Mouse (Mus musculus): ENCODE data around the gene A930033H14Rik. TPM values are rescaled to one million over a fixed set of nuclear protein-coding genes. Genes with fewer than 3 reads are reported as not detected.

Gene A930033H14Rik
- polyA plus RNA-seq, 1 experiment from 2014 or later, result 1.5 TPM

DNA sequence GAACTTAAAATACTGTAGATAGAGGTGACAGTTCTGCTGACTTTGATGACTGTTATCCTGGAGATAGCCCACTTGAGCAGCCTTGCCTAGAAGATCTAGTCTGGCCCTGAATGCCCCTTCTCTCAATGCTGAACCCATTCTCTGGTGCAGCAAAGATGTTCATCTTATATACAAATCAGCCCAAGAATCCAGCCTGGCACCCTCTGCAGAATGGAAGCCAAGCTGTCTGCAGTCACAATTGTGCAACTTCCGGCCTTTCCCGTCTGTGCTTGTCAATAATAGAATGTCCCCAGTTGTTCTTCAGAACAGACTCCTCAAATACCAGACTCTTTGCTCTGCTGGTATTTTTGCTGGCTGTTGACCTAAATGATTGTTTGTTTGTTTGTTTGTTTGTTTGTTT, 27.6 kb upstream of the A930033H14Rik start:
- no peak for ATAC-seq (ENCODE audit: low read depth)
- no peak overlapping the region for H3K9ac ChIP-seq (replicated peaks; ENCODE audit: low read depth, low read length)
- no peaks in the 10 kb centered on the region for H3K27me3 ChIP-seq (ENCODE audit: control insufficient read depth, insufficient read depth, low read length)
- H3K4me2 ChIP-seq (ENCODE audit: low read depth, low read length), result no peak overlapping the region
- H3K27ac ChIP-seq (ENCODE audit: low read depth, low read length), result no peak overlapping the region
- no peaks in the 10 kb centered on the region for H3K4me1 ChIP-seq (ENCODE audit: control insufficient read depth, insufficient read depth, low read length)
- H3K9me3 ChIP-seq (ENCODE audit: control insufficient read depth, low read length), result no peaks in the 10 kb centered on the region
- no peaks in the 10 kb centered on the region for H3K36me3 ChIP-seq (ENCODE audit: control insufficient read depth, insufficient read depth, low read length)
- 97% methylated on average over 2 of the region's 2 CpGs for WGBS
- H3K4me3 ChIP-seq (ENCODE audit: low read depth, low read length), result no peak overlapping the region

DNA sequence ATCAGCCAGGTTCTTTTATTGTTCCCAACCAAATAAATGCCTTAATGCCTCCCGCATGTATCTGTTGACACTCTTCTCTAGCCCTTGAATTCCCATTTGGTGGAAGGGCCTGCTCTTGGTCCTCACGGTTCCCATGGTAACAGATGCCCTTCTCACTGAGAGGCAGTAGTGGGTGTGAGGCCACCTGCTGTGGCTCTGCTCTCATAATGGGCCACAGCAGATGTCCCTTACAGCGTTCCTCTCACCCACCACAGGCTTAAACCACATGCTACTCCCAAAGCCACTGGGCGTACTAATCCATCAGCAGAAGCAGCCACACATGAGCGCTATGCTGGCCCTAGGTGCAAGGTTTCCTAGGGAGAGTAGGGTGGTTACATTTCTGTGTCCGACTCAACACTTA, 25.4 kb upstream of the A930033H14Rik start:
- WGBS, result 51% methylated on average over 6 of the region's 6 CpGs
- H3K9ac ChIP-seq (replicated peaks; ENCODE audit: low read depth, low read length), result no peak overlapping the region
- no peaks in the 10 kb centered on the region for H3K36me3 ChIP-seq (ENCODE audit: control insufficient read depth, insufficient read depth, low read length)
- H3K4me1 ChIP-seq (ENCODE audit: control insufficient read depth, insufficient read depth, low read length), result no peaks in the 10 kb centered on the region
- H3K27ac ChIP-seq (ENCODE audit: low read depth, low read length), result no peak overlapping the region
- no peak for ATAC-seq (ENCODE audit: low read depth)
- no peak overlapping the region for H3K4me3 ChIP-seq (ENCODE audit: low read depth, low read length)
- H3K9me3 ChIP-seq (ENCODE audit: control insufficient read depth, low read length), result no peaks in the 10 kb centered on the region
- H3K4me2 ChIP-seq (ENCODE audit: low read depth, low read length), result no peak overlapping the region
- H3K27me3 ChIP-seq (ENCODE audit: control insufficient read depth, insufficient read depth, low read length), result no peaks in the 10 kb centered on the region

DNA sequence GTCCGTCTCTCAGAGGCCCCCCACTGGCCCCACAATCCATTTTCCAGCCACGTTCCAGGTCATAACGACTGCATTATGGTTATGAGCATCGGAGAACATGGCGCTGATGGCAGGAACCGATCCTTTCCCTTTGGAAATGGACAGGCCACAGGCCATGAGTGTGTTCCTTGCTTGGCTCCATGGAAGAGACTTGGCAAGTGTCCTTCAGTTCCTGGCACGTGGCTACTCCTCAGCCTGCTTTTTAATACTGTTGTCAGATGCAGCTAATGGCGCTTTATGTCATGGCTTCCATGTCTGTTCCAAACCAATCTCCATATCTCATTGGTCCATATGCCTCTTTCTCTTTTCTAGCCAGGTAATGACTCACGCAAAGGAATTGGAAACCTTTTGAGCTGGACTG, 24.9 kb upstream of the A930033H14Rik start:
- Histone ChIP-seq H3K4me3 (ENCODE audit: low read depth, low read length) (no peak overlapping the region), H3K9ac (replicated peaks; ENCODE audit: low read depth, low read length) (no peak overlapping the region), H3K4me2 (ENCODE audit: low read depth, low read length) (no peak overlapping the region), H3K27ac (ENCODE audit: low read depth, low read length) (no peak overlapping the region), H3K4me1 (ENCODE audit: control insufficient read depth, insufficient read depth, low read length) (no peaks in the 10 kb centered on the region), H3K9me3 (ENCODE audit: control insufficient read depth, low read length) (no peaks in the 10 kb centered on the region), H3K27me3 (ENCODE audit: control insufficient read depth, insufficient read depth, low read length) (no peaks in the 10 kb centered on the region), H3K36me3 (ENCODE audit: control insufficient read depth, insufficient read depth, low read length) (no peaks in the 10 kb centered on the region)
- ATAC-seq (ENCODE audit: low read depth), result no peak
- WGBS, result 84% methylated on average over 9 of the region's 9 CpGs

DNA sequence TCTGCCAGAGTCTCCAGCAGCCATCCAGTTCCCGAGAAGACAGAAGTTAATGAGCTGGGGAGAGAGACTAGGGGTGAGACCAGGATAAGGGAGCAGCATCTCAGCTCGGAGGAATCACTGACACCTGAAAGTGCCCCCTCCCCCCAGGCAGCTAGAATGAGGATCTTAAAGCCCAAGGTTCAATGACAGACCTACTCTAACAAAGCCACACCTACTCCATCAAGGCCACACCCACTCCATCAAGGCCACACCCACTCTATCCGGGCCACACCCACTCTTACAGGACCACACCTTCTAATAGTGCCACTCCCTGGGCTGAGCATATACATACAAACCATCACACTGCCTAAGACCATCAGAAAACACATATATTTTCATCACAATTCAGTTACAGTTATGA, 24.3 kb upstream of the A930033H14Rik start:
- no peak for ATAC-seq (ENCODE audit: low read depth)
- H3K4me3 ChIP-seq (ENCODE audit: low read depth, low read length), result no peak overlapping the region
- no peaks in the 10 kb centered on the region for H3K27me3 ChIP-seq (ENCODE audit: control insufficient read depth, insufficient read depth, low read length)
- H3K4me1 ChIP-seq (ENCODE audit: control insufficient read depth, insufficient read depth, low read length), result no peaks in the 10 kb centered on the region
- H3K36me3 ChIP-seq (ENCODE audit: control insufficient read depth, insufficient read depth, low read length), result no peaks in the 10 kb centered on the region
- no peaks in the 10 kb centered on the region for H3K9me3 ChIP-seq (ENCODE audit: control insufficient read depth, low read length)
- H3K27ac ChIP-seq (ENCODE audit: low read depth, low read length), result no peak overlapping the region
- H3K4me2 ChIP-seq (ENCODE audit: low read depth, low read length), result no peak overlapping the region
- 74% methylated on average over 3 of the region's 3 CpGs for WGBS
- no peak overlapping the region for H3K9ac ChIP-seq (replicated peaks; ENCODE audit: low read depth, low read length)

DNA sequence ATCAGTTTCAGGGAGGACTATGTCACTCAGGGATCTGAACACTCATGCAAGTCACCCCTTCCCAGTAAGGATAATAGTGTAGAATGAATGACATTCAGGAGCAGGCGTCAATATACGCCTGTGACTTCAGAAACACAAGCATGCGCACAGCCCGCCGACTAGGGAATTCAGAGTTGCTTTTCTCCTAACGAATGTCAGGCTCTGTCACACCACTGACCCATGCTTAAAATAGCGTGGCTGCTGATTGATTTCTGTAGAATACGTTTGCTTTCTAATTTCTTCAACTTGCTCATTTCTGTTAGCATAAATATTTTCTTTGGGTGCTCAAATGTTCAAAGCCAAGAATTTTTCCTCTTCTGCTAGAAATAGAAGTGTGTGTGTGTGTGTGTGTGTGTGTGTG, 13.1 kb upstream of the A930033H14Rik start:
- Histone ChIP-seq H3K27ac (ENCODE audit: low read depth, low read length) (no peak overlapping the region), H3K4me3 (ENCODE audit: low read depth, low read length) (no peak overlapping the region), H3K4me1 (ENCODE audit: control insufficient read depth, insufficient read depth, low read length) (no peaks in the 10 kb centered on the region), H3K4me2 (ENCODE audit: low read depth, low read length) (no peak overlapping the region), H3K9me3 (ENCODE audit: control insufficient read depth, low read length) (no peaks in the 10 kb centered on the region), H3K36me3 (ENCODE audit: control insufficient read depth, insufficient read depth, low read length) (no peaks in the 10 kb centered on the region), H3K9ac (replicated peaks; ENCODE audit: low read depth, low read length) (no peak overlapping the region), H3K27me3 (ENCODE audit: control insufficient read depth, insufficient read depth, low read length) (no peaks in the 10 kb centered on the region)
- ATAC-seq (ENCODE audit: low read depth), result no peak
- 78% methylated on average over 8 of the region's 8 CpGs for WGBS

DNA sequence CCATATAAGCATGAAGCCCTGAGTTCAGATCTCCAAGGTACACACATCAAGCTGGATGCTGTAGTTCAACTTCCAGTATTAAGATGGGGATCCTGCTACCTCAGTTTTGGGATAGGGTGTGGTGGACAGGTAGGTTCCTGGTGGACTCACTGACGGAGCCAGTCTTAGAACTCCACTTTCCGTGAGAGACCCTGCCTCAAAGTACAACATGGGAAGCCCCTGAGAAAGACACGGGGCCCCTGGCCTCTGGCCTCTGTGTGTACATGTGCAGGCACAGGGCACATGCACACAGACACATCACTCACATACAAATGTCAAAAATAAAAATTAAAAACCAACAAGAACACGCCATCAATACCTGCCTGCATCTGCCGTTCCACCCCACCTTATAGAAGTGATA, 12.6 kb upstream of the A930033H14Rik start:
- ATAC-seq (ENCODE audit: low read depth), result no peak
- Histone ChIP-seq H3K27me3 (ENCODE audit: control insufficient read depth, insufficient read depth, low read length) (no peaks in the 10 kb centered on the region), H3K4me3 (ENCODE audit: low read depth, low read length) (no peak overlapping the region), H3K4me1 (ENCODE audit: control insufficient read depth, insufficient read depth, low read length) (no peaks in the 10 kb centered on the region), H3K36me3 (ENCODE audit: control insufficient read depth, insufficient read depth, low read length) (no peaks in the 10 kb centered on the region), H3K9me3 (ENCODE audit: control insufficient read depth, low read length) (no peaks in the 10 kb centered on the region), H3K4me2 (ENCODE audit: low read depth, low read length) (no peak overlapping the region), H3K27ac (ENCODE audit: low read depth, low read length) (no peak overlapping the region), H3K9ac (replicated peaks; ENCODE audit: low read depth, low read length) (no peak overlapping the region)
- WGBS, result 94% methylated on average over 5 of the region's 5 CpGs

DNA sequence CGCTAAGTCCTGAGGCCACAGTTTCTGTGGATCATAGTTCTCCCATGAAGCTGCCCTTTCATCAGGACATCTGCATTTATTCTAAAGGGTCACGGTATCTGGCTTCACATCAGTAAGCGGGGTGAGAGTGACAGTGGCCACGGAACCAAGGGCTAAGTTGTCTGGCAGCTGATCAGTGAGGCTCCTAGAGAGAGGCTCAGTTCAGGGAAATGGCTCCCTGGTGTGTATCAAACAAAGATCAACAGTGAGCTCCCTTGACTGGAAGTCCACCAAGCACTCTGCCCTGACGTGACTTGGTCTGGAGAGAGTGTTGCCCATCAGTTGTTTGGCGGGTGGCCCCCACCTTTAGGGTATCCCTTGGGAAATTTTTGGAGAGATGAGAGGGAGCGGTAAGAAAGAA, 11.4 kb upstream of the A930033H14Rik start:
- Histone ChIP-seq H3K4me3 (ENCODE audit: low read depth, low read length) (no peak overlapping the region), H3K9ac (replicated peaks; ENCODE audit: low read depth, low read length) (no peak overlapping the region), H3K36me3 (ENCODE audit: control insufficient read depth, insufficient read depth, low read length) (no peaks in the 10 kb centered on the region), H3K9me3 (ENCODE audit: control insufficient read depth, low read length) (no peaks in the 10 kb centered on the region), H3K27ac (ENCODE audit: low read depth, low read length) (no peak overlapping the region), H3K4me1 (ENCODE audit: control insufficient read depth, insufficient read depth, low read length) (no peaks in the 10 kb centered on the region), H3K27me3 (ENCODE audit: control insufficient read depth, insufficient read depth, low read length) (no peaks in the 10 kb centered on the region), H3K4me2 (ENCODE audit: low read depth, low read length) (no peak overlapping the region)
- no peak for ATAC-seq (ENCODE audit: low read depth)
- 75% methylated on average over 7 of the region's 7 CpGs for WGBS

DNA sequence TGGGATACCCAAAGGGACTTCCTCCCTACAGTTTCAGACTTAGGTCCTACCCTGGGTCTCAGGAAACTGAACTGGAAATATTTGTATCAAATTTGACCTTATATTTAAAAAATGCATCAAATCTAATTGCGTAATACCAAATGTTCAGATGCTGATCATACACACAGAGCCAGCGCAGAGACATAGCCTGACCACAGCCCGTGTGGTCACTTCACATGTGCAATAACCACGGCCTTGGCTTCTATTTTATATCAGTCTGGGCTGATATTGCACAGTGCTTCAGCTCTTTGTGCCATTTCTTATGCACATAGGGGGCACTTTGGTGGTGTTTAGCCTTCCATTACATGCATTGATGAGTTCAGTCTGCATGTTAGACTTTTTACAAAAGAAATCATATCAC, 10.3 kb upstream of the A930033H14Rik start:
- Histone ChIP-seq H3K9ac (replicated peaks; ENCODE audit: low read depth, low read length) (no peak overlapping the region), H3K27ac (ENCODE audit: low read depth, low read length) (no peak overlapping the region), H3K27me3 (ENCODE audit: control insufficient read depth, insufficient read depth, low read length) (no peaks in the 10 kb centered on the region), H3K36me3 (ENCODE audit: control insufficient read depth, insufficient read depth, low read length) (no peaks in the 10 kb centered on the region), H3K4me2 (ENCODE audit: low read depth, low read length) (no peak overlapping the region), H3K4me1 (ENCODE audit: control insufficient read depth, insufficient read depth, low read length) (no peaks in the 10 kb centered on the region), H3K9me3 (ENCODE audit: control insufficient read depth, low read length) (no peaks in the 10 kb centered on the region), H3K4me3 (ENCODE audit: low read depth, low read length) (no peak overlapping the region)
- ATAC-seq (ENCODE audit: low read depth), result no peak
- WGBS, result 94% methylated on average over 4 of the region's 4 CpGs

DNA sequence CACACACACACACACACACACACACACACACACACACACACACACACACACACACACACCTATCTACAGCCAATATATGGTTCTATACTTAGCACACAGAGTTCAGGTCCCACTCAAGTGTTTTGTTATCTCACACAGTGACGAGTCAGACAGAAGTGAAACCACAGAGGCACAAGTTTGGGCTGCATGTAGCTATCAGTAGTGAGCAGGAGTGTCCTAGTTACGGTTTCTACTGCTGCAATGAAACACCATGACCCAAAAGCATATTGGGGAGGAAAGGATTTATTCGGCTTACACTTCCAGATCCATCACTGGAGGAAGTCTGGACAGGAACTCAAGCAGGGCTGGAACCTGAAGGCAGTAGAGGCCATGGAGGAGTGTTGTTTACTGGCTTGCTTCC, 9.1 kb upstream of the A930033H14Rik start:
- Histone ChIP-seq H3K27me3 (ENCODE audit: control insufficient read depth, insufficient read depth, low read length) (no peaks in the 10 kb centered on the region), H3K4me3 (ENCODE audit: low read depth, low read length) (no peak overlapping the region), H3K4me1 (ENCODE audit: control insufficient read depth, insufficient read depth, low read length) (no peaks in the 10 kb centered on the region), H3K9ac (replicated peaks; ENCODE audit: low read depth, low read length) (no peak overlapping the region), H3K36me3 (ENCODE audit: control insufficient read depth, insufficient read depth, low read length) (no peaks in the 10 kb centered on the region), H3K9me3 (ENCODE audit: control insufficient read depth, low read length) (no peaks in the 10 kb centered on the region), H3K27ac (ENCODE audit: low read depth, low read length) (no peak overlapping the region), H3K4me2 (ENCODE audit: low read depth, low read length) (no peak overlapping the region)
- WGBS, result 86% methylated on average over 3 of the region's 3 CpGs
- no peak for ATAC-seq (ENCODE audit: low read depth)

DNA sequence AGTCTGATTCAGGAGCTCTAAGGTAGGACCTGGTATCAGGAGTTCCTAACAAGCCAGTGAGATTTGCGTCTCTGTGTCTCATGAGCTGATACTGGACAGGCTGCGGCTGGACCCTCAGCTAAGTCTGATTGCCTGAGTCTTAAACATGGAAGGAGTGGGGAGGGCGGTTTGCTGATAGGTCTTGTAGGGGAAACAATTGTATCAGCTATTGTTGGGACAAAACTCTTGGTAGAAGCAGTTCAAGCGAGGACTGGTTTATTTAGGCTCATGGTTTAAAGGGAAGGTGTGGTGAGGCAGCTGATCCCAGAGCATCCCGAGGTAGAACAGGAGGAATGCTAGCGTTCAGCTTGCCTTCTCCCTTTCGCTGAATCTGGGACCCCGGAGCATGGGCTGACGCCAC, 8.2 kb upstream of the A930033H14Rik start:
- H3K36me3 ChIP-seq (ENCODE audit: control insufficient read depth, insufficient read depth, low read length), result no peaks in the 10 kb centered on the region
- no peak overlapping the region for H3K27ac ChIP-seq (ENCODE audit: low read depth, low read length)
- no peak overlapping the region for H3K4me3 ChIP-seq (ENCODE audit: low read depth, low read length)
- no peaks in the 10 kb centered on the region for H3K4me1 ChIP-seq (ENCODE audit: control insufficient read depth, insufficient read depth, low read length)
- WGBS, result 94% methylated on average over 9 of the region's 9 CpGs
- no peak overlapping the region for H3K4me2 ChIP-seq (ENCODE audit: low read depth, low read length)
- H3K9me3 ChIP-seq (ENCODE audit: control insufficient read depth, low read length), result no peaks in the 10 kb centered on the region
- H3K27me3 ChIP-seq (ENCODE audit: control insufficient read depth, insufficient read depth, low read length), result no peaks in the 10 kb centered on the region
- ATAC-seq (ENCODE audit: low read depth), result no peak
- H3K9ac ChIP-seq (replicated peaks; ENCODE audit: low read depth, low read length), result no peak overlapping the region
